Mouse (Mus musculus) megakaryocyte-erythroid progenitor cell, adult 5-6 weeks (primary cell): ENCODE results near the gene Polrmt. TPM values are rescaled to one million over a fixed set of nuclear protein-coding genes. Genes with fewer than 3 reads are reported as not detected.

Experiments
- ATAC-seq: replicated peaks from 2 replicates; pipeline ENCODE4 v1.8.0; 2016; ENCODE audit warnings: mild to moderate bottlenecking, inconsistent platforms; ENCODE audit not compliant: severe bottlenecking, poor library complexity, low FRiP score, low TSS enrichment
- total RNA-seq, 2 experiments: library from RNA; stranded (forward) in 1 of 2; stranded (reverse) in 1 of 2; fragments of 200-1000, 215-1000 nt in 1 of 2; fragments of >200 nt in 1 of 2; fragmentation: Nextera tagmentation in 1 of 2; gene quantifications; 2 replicates each; pipeline ENCODE4 v1.2.3; 2014 to 2017

Gene Polrmt
- total RNA-seq (2014; fragmentation: Nextera tagmentation) (45.2 and 51.7 TPM in 2 replicates), total RNA-seq (2017) (17.6 and 21.2 TPM in 2 replicates)

DNA sequence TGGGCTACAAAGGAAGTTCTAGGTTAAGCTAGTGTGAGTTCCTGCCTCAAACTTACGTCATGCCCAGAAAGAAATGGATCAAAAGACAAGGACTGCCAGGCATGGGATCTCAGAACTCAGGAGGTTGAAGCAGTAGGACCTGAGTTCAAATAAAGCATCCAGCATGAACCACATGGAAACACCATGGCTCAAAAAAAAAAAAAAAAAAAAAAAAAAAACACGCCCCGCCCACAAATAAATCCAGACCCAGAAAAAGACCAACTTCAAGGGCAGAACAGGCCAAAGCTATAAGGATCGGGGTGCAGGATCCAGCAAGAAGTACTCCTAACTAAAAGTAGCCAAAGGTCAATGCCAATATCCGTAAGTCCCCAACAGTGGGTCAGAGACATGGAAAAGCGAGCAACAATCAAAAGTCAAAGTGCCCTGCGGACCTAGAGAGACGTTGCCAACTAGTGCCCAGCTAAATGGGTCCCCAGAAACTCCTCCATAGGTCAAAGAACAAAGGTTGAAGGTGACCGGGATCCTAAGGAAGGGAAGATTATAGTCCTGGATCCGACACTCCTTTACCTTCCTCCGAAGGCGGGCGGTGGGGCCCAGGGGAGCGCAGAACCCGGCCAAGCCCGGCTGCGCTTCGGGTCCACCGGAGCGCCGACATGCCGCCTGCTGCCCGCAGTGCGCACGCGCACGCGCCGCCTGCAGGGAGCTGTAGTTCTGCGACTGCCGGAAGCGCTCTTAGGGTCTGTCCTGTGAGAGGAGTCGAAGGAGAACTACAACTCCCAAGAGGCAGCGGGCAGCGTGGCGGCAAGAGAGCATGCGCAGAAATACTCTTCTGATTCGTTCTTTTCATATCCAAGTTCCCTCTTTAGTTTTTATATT is at the start of gene Polrmt:
Gene Polrmt, minus strand, starts transcription at position 684 of the 876 bp plus-strand sequence.
- ATAC-seq, result peak; percentile 94

DNA sequence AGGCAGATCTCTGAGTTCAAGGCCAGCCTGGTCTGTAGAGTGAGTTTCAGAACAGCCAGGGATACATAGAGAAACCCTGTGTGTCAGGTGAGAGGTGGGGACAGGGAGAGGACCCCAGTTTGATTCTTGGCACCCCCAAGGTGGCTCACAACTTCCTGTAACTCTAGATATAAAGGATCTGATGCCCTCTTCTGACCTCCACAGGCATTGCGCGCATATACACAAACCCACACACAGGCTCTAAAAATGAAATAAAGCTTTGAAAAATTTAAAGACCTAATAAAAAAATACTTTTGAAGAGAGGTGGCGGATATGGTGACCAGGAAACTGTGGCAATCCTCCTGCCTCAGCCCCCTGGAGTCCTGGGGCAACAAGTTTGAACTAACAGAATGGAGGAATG is 49.5 kb upstream of the Polrmt start:
- no peak for ATAC-seq

GRCm38 (mm10) chr10:79794491-79794931 is 48.1 kb upstream of the Polrmt start:
- ATAC-seq, result no peak

DNA sequence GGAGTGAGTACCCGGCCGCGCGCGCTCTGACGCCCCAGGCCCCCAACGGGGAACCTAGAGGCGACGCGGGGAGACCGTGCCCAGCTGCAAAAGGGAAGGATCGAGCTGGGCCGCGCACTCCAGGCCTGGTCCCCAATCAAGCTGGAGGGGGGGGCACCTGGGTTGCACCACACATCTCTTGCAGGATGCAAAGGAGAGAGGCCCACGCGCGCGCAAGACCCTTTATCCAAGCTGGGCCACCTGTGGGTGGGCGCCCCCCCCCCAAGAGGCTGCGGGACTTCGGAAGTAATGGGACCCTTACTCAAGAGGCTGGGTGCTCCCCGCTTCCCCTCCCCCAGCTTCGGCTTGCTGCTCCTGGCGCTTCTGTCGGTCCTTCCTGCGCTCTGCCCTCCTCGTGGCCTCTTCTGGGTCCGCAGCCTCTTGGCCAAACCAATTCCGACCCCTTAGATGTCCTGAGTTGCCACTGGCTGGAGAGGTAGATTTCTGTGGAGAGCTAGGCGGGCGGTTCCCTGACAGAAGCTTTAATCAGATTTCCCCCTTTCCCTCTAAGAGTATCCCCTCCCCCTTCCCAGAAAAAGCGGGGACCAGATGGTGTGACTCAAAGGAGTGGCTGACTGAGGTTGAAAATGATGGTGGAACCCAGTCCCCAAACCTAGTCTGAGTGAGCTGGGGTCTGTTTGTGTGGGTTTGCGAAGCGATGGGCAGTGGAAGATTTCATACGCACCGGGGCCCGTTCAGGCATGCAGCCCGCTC is 47.5 kb upstream of the Polrmt start:
- ATAC-seq, result no peak

DNA sequence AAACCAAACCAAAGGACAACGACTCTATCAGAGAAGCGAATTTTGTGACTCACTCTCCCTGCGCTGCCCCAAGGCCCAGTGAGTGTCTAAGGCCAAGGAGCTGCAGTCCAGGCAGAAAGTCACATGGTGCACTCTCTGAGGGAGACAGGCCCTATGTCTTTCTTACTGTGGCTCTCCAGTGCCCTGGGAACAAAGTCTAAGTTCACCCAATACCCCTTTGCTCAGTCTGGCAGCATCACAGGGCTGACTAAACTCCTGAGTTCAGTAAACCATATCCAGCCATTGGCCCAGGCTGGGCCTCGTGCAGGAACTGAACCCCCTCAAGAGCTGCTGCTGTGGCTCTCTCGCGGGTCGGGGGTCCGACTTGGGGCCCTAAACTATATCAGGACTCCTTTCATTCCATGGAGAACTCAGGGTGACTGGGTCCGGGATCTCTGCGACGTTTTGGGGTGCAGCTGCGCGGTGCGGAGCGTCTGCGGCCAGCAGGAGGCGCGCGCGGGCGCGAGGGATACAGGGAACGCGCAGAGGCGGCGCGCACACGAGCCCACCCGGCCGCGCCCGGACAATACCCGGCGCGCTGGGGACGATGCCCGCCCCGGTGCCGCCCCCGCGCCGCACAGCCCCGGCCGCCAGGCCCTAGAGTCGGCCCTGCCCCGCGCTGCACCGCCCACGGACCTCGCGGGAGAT is 46.8 kb upstream of the Polrmt start, which contains the start of gene Palm:
Gene Palm, plus strand, starts transcription at position 522 of the 687 bp plus-strand sequence.
- ATAC-seq, result peak; percentile 32; the same call in 1 of the 2 replicates

DNA sequence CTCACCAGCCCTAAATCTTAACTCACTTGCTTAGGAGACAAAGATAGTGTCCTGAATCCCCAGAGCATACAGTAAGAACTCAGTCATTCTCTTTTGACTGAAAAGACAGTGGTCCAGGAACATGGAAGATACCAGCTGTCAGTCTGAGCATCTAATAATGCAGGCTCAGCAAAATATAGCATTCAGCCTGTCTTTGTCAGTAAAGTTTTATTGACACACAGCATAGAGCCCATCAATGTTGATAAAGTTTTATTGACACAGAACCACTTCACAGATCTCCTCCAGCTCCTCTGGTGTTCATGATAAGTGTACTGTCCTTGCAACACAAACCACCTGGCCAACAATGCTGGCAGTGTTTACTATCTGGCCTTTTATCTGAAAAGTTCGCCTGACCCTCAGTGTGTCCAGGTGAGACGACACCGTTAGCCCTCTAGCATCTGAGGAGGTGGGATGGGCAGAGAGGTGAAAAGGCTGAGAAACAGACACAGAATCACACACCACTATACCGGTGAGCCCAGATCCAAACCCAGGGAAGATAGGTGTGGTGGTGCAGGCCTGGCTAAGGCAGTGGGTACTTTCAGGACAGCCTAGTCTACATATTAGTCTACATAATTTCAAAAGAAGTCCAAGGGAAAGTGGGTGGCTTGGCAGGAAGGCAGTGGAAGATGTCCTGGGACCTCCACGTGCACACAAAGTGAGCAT is 46.1 kb upstream of the Polrmt start:
- no peak for ATAC-seq

- ATAC-seq, result no peak
These were observed 44.5 kb upstream of the Polrmt start, which contains the start of gene Prss57 for GRCm38 (mm10) chr10:79790861-79791260. Gene Prss57 (minus strand): TSS chr10:79790961.

DNA sequence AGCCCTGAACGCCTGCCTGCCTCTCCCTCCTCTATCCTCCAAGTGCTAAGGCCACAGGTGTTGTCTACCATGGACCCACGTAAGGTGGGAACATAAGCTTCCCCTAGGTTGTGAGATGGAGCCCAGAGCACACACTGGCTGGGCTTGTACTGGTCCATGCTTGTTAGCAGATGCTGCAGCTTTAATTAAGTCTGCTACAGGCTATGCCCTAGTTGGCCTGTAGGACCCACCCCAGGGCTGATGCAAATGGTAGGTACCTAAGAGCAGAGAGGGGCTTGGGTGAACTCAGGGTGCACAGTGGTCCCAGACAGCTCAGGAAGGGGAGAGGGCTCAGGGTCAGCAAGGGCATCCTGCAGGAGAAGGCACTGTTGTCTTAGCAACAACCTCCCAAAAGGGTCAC is 43.2 kb upstream of the Polrmt start:
- ATAC-seq, result no peak

DNA sequence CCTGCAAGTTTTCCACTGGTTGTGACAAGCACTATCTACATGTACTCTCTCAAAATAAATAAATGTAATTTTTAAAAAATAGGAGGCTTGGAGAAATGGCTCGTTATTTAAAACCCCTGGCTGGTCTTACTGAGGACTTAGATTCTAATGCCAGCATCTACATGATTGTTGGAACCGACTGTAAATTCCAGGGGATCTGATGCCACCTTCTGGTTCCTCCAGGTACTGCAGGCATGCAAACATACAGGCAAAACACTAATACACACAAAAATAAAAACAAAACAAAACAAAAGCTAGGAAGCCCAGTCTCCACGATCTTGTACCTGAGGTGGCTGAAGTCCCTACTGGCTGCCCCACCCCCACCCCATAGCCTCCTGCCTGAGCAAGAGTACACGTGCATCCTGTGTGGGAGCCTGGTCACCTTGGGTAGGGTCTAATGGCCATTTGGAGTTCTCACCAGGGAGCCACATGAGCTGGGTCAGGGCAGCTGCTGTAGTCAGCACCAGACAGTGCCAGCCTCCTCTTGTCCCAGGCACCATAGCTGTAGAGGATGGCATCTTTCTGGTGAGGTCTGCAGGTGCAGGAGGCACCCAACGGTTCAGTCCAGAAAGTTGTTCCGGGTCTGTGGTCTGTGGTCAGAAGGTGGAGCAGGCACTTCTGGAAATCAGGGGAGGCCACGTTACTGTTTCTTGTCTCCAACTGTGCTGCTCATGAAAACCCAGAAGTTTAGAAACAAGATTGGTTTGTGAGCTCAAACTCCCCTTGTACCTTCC is 42.2 kb upstream of the Polrmt start:
- peak; percentile 24; the same call in 1 of the 2 replicates for ATAC-seq

- ATAC-seq, result no peak
These were observed 37.8 kb upstream of the Polrmt start for GRCm38 (mm10) chr10:79783920-79784800.

- ATAC-seq, result no peak
These were observed 36.7 kb upstream of the Polrmt start for GRCm38 (mm10) chr10:79783050-79783449.

GRCm38 (mm10) chr10:79781956-79782355 is 35.6 kb upstream of the Polrmt start:
- ATAC-seq, result no peak

DNA sequence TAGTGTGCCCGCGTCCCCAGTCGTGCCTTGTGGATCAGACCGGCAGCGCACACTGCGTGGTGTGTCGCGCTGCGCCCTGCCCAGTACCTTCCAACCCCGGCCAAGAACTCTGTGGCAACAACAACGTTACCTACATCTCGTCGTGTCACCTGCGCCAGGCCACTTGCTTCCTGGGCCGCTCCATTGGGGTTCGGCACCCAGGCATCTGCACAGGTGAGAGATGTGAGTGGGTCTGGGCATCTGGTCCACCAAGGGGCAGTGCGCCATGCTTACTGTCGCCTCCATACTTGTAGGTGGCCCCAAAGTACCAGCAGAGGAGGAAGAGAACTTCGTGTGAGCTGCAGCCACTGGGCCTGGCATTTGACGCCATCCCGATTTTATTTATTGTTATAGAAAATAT is 34.8 kb upstream of the Polrmt start:
- no peak for ATAC-seq

DNA sequence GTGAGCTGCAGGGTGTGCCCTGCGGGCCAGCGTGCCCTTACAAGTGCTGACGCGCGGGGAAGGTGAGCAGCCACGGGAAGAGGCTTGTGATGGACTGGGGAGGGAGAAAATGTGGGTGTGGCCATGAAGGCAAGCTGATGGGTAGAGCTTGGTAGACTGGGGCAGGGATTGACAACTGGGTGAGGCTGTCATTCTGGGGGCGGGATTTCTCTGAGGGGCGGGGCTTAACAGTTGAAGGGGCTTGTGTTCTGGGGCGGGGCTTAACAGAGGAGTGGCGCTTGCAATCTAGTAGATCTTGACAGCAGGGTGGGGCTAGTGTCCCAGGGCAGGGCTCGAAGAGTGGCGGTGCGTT is 34.3 kb upstream of the Polrmt start:
- ATAC-seq, result peak; percentile 75

DNA sequence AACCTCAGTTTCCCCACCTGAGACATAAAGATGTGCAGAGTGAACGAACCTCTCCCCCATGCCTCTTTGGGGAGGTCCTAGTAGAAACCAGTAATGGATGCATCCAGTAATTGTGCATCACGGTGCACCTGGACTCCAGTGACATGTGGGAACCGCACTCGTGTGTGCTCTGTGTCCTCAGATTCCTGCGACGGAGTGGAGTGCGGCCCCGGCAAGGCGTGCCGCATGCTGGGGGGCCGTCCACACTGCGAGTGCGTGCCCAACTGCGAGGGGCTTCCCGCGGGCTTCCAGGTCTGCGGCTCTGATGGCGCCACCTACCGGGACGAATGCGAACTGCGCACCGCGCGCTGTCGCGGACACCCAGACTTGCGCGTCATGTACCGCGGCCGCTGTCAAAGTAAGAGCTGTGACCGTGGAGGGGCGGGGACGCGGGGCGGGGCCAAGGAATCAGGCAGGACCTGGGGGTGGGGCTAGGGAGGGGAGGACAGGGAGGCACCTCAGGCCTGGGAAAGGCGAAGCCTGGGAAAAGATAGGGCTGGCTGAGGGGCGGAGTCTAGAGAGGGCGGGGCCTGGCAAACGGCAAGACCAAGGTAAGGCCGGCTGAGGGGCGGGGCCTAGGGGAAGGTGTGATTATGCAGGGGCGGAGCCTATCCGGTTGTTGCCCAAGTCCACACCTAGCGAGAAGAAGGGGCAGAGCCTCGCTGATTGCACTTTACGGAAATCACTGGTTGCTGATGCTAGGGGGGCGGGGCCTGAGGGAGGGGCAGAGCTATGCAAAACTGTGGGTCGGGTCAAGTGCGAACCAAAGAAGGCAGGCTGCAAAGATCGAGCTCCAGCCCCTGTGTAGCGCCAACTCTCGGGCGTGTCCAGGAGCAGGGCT is 33.6 kb upstream of the Polrmt start:
- ATAC-seq, result peak; percentile 78

- no peak for ATAC-seq
These were observed 32.8 kb upstream of the Polrmt start for GRCm38 (mm10) chr10:79779193-79779592.

GRCm38 (mm10) chr10:79778006-79778405 is 31.6 kb upstream of the Polrmt start:
- ATAC-seq, result no peak
